Mouse (Mus musculus): ENCODE measurements around the gene Pbld1. TPM values are rescaled to one million over a fixed set of nuclear protein-coding genes. Genes with fewer than 3 reads are reported as not detected.

The Pbld1 gene
- polyA plus RNA-seq, 1 experiment from 2014 or later, result 2.3 TPM

DNA sequence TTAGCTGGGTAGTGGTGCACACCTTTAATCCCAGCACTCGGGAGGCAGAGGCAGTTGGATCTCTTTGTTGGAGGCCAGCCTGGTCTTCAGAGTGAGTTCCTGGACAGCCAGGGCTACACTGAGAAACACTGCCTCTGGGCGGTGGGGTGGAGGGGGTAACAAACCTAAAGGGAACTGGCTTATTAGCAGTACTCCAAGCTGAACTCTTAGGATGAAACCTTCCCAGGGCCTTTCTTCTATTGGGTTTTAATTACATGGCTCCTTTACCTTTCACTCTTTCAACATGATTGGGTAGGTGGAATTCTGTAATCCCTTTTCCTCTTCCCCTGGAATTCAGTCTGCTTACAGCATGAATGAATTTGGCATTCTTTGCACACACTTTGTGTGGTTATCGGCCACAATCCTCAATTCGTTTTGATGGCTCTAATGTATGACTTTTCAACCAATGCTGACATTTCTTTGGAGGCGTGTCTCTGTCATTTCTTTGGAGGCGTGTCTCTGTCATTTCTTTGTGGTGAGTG, 34.4 kb upstream of the Pbld1 start:
- WGBS, result 35% methylated on average over 6 of the region's 6 CpGs
- Histone ChIP-seq H3K36me3 (replicated peaks) (no peaks in the 10 kb centered on the region), H3K9me3 (no peaks in the 10 kb centered on the region), H3K4me1 (peaks cover 46% of the 10 kb centered on the region), H3K27ac (replicated peaks) (peak overlapping the region; percentile 100), H3K4me3 (peak overlapping the region; percentile 98), H3K27me3 (replicated peaks; ENCODE audit: low read depth, poor library complexity, severe bottlenecking) (no peaks in the 10 kb centered on the region)
- DNase-seq (ENCODE audit: low spot score), result peak; percentile 50

DNA sequence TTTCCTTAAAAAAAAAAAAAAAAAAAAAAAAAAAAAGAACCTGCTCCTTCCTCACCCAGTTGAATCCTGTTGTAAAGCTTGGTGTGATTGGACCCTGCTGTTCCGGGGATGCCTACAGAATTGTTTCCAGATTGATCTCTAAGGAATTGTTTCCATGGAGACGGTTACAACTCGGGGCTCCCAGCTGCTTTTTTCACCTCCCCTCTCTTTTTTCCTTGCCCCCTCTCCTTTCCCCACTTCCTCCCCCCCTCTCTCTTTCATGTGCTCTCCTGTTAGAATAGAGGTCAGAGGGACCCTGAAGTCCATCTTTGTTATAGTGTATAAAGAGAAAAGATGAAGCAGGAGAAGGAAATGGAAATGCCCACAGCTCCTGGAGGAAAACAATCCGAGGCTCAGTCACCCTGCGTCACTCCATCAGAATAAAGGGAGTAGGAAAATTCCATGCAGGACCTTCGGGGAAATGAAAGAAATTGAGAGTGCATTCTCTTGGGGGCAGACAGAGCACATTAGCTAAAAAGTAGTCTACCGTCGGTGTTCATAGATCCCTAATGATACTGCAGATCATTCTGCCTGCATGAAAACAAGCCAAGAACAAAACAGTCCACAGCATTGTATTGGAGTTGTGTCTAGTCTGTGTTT, 33.7 kb upstream of the Pbld1 start:
- H3K4me3 ChIP-seq, result peak overlapping the region; percentile 33
- H3K36me3 ChIP-seq (replicated peaks), result no peaks in the 10 kb centered on the region
- peaks cover 39% of the 10 kb centered on the region for H3K4me1 ChIP-seq
- H3K27me3 ChIP-seq (replicated peaks; ENCODE audit: low read depth, poor library complexity, severe bottlenecking), result no peaks in the 10 kb centered on the region
- no peaks in the 10 kb centered on the region for H3K9me3 ChIP-seq
- DNase-seq (ENCODE audit: low spot score), result peak; percentile 58
- peak overlapping the region; percentile 100 for H3K27ac ChIP-seq (replicated peaks)
- WGBS, result 21% methylated on average over 8 of the region's 8 CpGs

DNA sequence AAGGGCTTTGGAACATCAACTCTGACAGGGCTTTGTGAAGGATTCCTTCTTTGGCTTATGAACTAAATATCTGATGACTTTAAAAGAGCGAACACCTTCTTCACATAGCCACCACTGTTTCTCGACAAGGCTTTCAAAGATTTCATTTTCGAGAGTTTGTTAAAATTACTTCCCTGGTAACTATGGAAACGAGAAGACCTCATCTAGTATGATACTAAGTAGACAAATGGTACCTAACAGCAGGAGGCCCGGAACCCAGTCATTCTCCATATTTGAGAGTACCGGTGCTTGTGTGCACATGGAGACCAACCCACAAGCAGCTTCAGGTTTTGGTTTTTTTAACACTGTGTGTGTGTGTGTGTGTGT, 33.2 kb upstream of the Pbld1 start:
- peak overlapping the region; percentile 100 for H3K27ac ChIP-seq (replicated peaks)
- no peak for DNase-seq (ENCODE audit: low spot score)
- H3K4me3 ChIP-seq, result no peak overlapping the region; the same call in 1 of the 2 replicates
- WGBS, result 75% methylated on average over 6 of the region's 6 CpGs
- H3K27me3 ChIP-seq (replicated peaks; ENCODE audit: low read depth, poor library complexity, severe bottlenecking), result no peaks in the 10 kb centered on the region
- H3K9me3 ChIP-seq, result no peaks in the 10 kb centered on the region
- H3K36me3 ChIP-seq (replicated peaks), result no peaks in the 10 kb centered on the region
- peaks cover 34% of the 10 kb centered on the region for H3K4me1 ChIP-seq

DNA sequence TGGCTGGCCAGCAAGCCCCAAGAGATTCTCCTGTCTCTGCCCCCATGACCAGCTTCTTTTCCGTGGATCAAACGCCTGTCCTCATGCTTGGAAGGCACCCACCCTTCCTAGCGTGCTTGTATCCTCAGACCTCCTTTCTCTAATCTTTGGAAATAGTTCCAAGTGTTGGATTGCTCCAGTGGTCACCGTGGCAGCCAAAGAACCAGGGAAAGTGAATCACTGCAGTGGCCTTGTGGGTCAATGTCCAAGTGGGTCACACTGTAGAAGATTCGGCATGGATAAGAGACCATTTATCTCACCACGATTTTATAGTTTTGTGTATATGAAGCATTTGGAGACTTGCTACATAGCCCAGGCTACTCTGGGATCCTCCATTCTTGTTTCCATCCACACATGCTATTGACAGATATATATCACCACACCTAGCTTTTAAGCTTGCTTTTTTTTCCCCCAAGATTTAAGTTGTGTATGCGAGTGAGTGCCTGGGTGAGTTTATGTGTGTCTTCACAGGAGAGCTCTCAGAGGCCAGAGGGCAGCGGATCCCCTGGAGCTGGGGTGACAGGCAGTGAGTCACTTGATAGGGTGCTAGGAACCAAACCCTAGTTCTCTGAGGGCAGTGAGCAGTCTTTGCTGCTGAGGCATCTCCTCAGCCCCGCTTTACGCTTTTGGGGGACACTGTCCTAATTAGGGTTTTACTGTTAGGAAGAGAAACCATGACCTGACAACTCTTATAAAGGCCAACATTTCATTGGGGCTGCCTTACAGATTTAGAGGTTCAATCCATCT, 32.4 kb upstream of the Pbld1 start:
- Histone ChIP-seq H3K4me1 (peaks cover 31% of the 10 kb centered on the region), H3K36me3 (replicated peaks) (no peaks in the 10 kb centered on the region), H3K9me3 (no peaks in the 10 kb centered on the region), H3K4me3 (no peak overlapping the region), H3K27ac (replicated peaks) (peak overlapping the region; percentile 100; the same call in 1 of the 2 replicates), H3K27me3 (replicated peaks; ENCODE audit: low read depth, poor library complexity, severe bottlenecking) (no peaks in the 10 kb centered on the region)
- 89% methylated on average over 10 of the region's 10 CpGs for WGBS
- DNase-seq (ENCODE audit: low spot score), result no peak

DNA sequence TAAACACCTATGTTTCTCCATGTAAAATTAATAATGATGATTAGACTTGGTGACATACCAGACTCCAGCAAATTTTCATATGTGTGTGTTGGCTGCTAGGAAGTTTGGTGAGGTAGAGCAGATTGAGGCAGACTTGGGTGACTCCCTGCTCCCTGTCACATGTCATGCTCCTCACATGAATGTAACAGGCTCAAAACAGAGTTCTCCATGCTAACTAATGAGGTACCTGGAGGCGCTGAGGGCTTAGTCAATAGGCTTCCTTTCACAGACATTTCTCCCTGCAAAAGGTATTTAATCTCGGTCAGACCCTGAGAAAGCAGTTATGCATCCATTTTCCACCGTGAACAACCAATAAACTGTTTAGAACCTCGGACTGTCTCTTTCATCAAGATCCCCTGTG, 31.6 kb upstream of the Pbld1 start:
- Histone ChIP-seq H3K27me3 (replicated peaks; ENCODE audit: low read depth, poor library complexity, severe bottlenecking) (no peaks in the 10 kb centered on the region), H3K9me3 (no peaks in the 10 kb centered on the region), H3K4me1 (peaks cover 31% of the 10 kb centered on the region), H3K36me3 (replicated peaks) (no peaks in the 10 kb centered on the region), H3K4me3 (no peak overlapping the region), H3K27ac (replicated peaks) (no peak overlapping the region)
- 80% methylated on average over 4 of the region's 4 CpGs for WGBS
- DNase-seq (ENCODE audit: low spot score), result no peak

DNA sequence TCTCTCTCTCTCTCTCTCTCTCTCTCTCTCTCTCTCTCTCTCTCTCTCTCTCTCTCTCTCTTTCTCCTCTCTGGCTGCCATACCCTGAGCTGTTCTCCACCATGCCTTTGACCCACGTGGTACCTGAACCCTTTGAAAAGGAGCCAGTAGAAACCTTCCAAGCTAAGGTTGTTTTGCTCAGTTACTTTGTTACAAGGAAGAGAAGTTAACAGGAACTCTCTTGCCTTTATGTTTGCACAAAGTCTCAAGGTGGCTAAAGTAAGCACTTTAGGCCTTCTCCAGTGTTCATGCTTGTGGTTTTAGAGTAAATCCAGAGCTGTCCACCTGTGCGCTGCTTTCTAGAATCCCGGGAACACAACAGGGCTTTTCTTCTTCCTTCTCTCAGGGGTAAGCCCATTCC, 27.7 kb upstream of the Pbld1 start:
- no peaks in the 10 kb centered on the region for H3K27me3 ChIP-seq (replicated peaks; ENCODE audit: low read depth, poor library complexity, severe bottlenecking)
- no peak overlapping the region for H3K27ac ChIP-seq (replicated peaks)
- WGBS, result 80% methylated on average over 3 of the region's 3 CpGs
- H3K9me3 ChIP-seq, result no peaks in the 10 kb centered on the region
- DNase-seq (ENCODE audit: low spot score), result no peak
- H3K4me3 ChIP-seq, result no peak overlapping the region
- H3K36me3 ChIP-seq (replicated peaks), result no peaks in the 10 kb centered on the region
- H3K4me1 ChIP-seq, result peaks cover 7% of the 10 kb centered on the region; the same call in 1 of the 2 replicates

DNA sequence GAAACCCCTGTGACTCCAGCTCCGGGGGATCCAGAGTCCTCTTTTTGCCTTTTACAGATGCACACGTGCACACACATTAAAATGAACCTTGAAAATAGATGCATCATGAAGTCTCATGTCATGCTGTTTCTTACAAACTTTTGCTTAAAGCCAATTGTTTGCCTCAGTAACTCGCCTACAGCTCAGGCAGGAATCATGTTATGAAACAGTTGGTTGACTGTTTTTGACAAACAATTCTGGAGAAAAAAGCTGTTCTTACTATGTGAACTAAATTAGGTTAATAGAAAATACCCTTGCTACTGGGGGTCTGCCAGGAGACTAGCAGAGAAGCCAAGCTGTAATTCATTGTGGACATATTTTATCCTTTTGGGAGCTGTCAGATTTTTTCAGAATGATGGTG, 27.0 kb upstream of the Pbld1 start:
- 75% methylated on average over 3 of the region's 3 CpGs for WGBS
- Histone ChIP-seq H3K27me3 (replicated peaks; ENCODE audit: low read depth, poor library complexity, severe bottlenecking) (no peaks in the 10 kb centered on the region), H3K27ac (replicated peaks) (no peak overlapping the region), H3K9me3 (no peaks in the 10 kb centered on the region), H3K4me1 (0 out of 2 replicates have a peak, but pooled peaks cover 5% of the 10 kb centered on the region), H3K36me3 (replicated peaks) (no peaks in the 10 kb centered on the region), H3K4me3 (no peak overlapping the region)
- no peak for DNase-seq (ENCODE audit: low spot score)

DNA sequence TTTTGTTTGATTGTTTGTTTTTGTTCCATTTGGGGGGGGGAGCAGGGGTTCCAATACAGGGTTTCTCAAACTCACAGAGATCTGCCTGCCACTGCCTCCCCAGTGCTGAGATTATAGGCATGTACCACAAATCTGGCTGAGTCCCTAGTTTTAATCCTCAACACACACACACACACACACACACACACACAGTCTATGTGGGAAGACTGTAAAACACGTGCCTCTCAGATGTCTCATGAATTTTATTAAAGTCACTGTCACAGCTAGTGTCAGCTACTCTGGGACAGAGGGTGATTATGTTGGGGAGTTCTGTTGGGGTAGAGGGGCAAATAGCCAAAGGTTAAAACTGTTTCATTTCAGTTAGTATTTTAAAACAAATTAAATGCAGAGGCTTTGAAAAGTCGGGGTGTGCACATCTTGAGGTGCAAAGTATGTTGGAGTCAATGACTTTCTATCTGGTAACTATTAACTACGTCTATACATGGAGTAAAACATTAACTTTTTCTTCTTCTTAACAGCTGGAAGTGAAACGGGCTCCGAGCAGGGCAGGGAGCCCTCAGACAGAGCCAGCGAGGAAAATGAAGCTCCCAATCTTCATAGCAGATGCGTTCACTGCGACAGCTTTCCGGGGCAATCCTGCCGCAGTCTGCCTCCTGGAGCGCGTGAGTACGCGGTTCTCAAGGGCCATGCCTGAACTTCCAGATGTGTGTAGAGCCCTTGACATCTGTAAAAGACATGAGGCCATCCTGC, 21.2 kb upstream of the Pbld1 start:
- 81% methylated on average over 14 of the region's 14 CpGs for WGBS
- H3K9me3 ChIP-seq, result no peaks in the 10 kb centered on the region
- no peaks in the 10 kb centered on the region for H3K4me1 ChIP-seq
- H3K27me3 ChIP-seq (replicated peaks; ENCODE audit: low read depth, poor library complexity, severe bottlenecking), result no peaks in the 10 kb centered on the region
- H3K4me3 ChIP-seq, result no peak overlapping the region
- DNase-seq (ENCODE audit: low spot score), result no peak
- H3K27ac ChIP-seq (replicated peaks), result no peak overlapping the region
- no peaks in the 10 kb centered on the region for H3K36me3 ChIP-seq (replicated peaks)

DNA sequence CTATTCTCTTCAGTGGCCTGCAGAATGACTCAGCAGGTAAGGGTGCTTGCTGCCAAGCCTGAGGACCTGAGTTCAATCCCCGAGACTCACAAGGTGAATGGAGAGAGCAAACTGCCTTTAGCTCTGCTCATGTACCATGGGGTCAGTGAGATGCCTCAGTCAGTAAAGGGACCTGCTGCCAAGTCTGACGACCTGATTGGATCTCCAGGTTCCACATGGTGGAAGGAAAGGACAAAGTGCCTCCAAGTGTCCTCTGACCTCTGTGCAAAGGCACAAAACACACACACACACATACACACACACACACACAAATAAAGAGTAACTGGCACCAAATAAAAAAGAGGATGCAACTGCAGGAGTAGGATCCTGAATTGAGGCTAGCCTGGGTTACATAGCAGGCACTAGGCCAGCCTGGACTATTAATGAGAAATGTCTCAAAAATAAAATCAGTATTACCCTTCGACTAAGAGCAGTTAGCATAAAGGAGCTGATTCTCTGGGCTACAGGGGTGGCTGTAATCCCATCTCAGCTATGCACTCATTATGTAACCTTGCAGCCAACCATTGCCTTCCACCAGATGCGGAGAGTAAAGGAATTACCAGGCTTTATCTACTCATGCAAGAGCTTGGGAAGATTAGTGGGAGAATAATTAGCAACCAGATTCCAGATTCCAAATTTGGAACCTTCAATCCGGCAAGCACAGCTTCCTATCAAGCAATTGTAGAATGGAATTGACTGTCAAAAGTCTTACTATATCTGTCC, 19.9 kb upstream of the Pbld1 start:
- Histone ChIP-seq H3K9me3 (no peaks in the 10 kb centered on the region), H3K4me1 (no peaks in the 10 kb centered on the region), H3K36me3 (replicated peaks) (no peaks in the 10 kb centered on the region), H3K4me3 (no peak overlapping the region), H3K27me3 (replicated peaks; ENCODE audit: low read depth, poor library complexity, severe bottlenecking) (no peaks in the 10 kb centered on the region), H3K27ac (replicated peaks) (no peak overlapping the region)
- no peak for DNase-seq (ENCODE audit: low spot score)
- 82% methylated on average over 5 of the region's 5 CpGs for WGBS

DNA sequence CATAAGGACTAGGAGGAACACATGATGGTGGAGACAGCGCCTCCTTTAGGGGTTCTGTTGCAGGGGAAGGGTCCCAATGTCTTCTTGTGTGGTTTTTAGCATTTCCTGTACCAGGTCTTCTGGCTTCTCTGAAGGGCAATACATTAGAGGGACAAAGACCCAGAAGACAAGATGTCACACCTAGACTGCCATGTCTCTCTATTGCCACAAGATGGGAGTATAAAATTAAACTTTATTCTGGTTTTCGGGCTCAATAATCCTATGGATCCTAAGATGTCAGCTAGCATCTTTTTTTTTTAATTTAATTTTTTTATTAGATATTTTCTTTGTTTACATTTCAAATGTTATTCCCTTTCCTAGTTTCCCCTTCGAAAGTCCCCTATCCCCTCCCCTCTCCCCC, 16.8 kb upstream of the Pbld1 start:
- H3K27ac ChIP-seq (replicated peaks), result no peak overlapping the region
- no peaks in the 10 kb centered on the region for H3K27me3 ChIP-seq (replicated peaks; ENCODE audit: low read depth, poor library complexity, severe bottlenecking)
- H3K4me3 ChIP-seq, result no peak overlapping the region
- H3K4me1 ChIP-seq, result no peaks in the 10 kb centered on the region
- no peaks in the 10 kb centered on the region for H3K9me3 ChIP-seq
- no peak for DNase-seq (ENCODE audit: low spot score)
- 68% methylated on average over 3 of the region's 3 CpGs for WGBS
- H3K36me3 ChIP-seq (replicated peaks), result no peaks in the 10 kb centered on the region

DNA sequence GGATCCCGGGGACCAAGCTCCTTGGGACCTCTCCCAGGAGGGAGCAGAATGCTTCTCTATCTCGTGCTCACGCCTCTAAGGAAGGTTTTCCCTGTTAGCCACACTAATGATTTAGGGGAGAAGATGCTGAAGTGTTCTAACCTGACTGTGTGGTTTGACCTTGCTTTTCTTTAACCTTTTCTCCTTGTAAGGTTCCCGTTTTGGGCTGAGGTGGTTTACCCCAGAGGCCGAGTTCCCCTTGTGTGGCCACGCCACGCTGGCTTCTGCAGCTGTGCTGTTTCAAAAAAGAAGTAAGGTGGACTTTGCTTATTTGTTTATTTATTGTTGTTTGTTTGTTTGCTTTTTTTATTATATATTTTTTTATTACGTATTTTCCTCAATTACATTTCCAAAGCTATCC, 12.2 kb upstream of the Pbld1 start:
- Histone ChIP-seq H3K4me1 (peaks cover 2% of the 10 kb centered on the region; the same call in 1 of the 2 replicates), H3K27me3 (replicated peaks; ENCODE audit: low read depth, poor library complexity, severe bottlenecking) (no peaks in the 10 kb centered on the region), H3K36me3 (replicated peaks) (no peaks in the 10 kb centered on the region), H3K27ac (replicated peaks) (no peak overlapping the region), H3K9me3 (no peaks in the 10 kb centered on the region), H3K4me3 (no peak overlapping the region)
- WGBS, result 92% methylated on average over 8 of the region's 8 CpGs
- no peak for DNase-seq (ENCODE audit: low spot score)

DNA sequence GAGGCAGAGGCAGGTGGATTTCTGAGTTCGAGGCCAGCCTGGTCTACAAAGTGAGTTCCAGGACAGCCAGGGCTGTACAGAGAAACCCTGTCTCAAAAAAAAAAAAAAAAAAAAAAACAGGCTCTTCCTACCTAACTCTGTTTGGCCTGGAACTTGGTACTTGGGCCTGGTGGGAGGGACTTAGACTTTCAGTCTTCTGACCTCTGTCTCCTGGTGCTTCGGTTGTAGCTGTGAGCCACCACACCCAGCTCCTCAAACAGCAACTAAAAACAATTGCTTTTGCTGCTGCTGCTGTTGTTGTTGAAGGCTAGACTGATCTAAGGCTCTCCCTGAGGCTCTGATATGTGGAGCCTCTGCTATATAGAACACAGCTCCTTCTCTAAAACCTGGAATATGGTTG, 10.9 kb upstream of the Pbld1 start:
- Histone ChIP-seq H3K9me3 (no peaks in the 10 kb centered on the region), H3K4me3 (no peak overlapping the region), H3K36me3 (replicated peaks) (no peaks in the 10 kb centered on the region), H3K4me1 (peaks cover 8% of the 10 kb centered on the region), H3K27ac (replicated peaks) (no peak overlapping the region), H3K27me3 (replicated peaks; ENCODE audit: low read depth, poor library complexity, severe bottlenecking) (no peaks in the 10 kb centered on the region)
- no peak for DNase-seq (ENCODE audit: low spot score)
- WGBS, result 88% methylated on average over 2 of the region's 2 CpGs
